Mouse (Mus musculus): Measurements from ENCODE around the gene Gm5114.
"Not testable (repeated sequence)": the region's sequence is repeated elsewhere in the genome, so short reads cannot be mapped to it uniquely, and the experiment has no call there.

The Gm5114 gene

GRCm38 (mm10) chr7:39413060-39413459, at the start of gene Gm5114:
Gene Gm5114 (minus strand): TSS chr7:39413160.
- not testable (repeated sequence) for DNase-seq (ENCODE audit: extremely low spot score)

- DNase-seq (ENCODE audit: extremely low spot score) = peak; percentile 50
Observed at GRCm38 (mm10) chr7:39455806-39456205, 42.8 kb upstream of the Gm5114 start.

GRCm38 (mm10) chr7:39449260-39450021, 36.5 kb upstream of the Gm5114 start:
- peak; percentile 86 for DNase-seq (ENCODE audit: extremely low spot score)

- DNase-seq (ENCODE audit: extremely low spot score) = no peak
Observed at GRCm38 (mm10) chr7:39448626-39449242, 35.8 kb upstream of the Gm5114 start.

GRCm38 (mm10) chr7:39441237-39441636, 28.3 kb upstream of the Gm5114 start:
- peak; percentile 8 for DNase-seq (ENCODE audit: extremely low spot score)

GRCm38 (mm10) chr7:39440362-39440761, 27.4 kb upstream of the Gm5114 start:
- no peak for DNase-seq (ENCODE audit: extremely low spot score)
